Mouse (Mus musculus) thymus, postnatal 4 days (tissue): Measurements from ENCODE around the gene Angptl7.
A peak's percentile ranks its signal among the peaks of the same experiment; 100 is the strongest.

Experiments used
- DNase-seq: peaks from one replicate; pipeline ENCODE4 v3.0.0; 2021

The Angptl7 gene

DNA sequence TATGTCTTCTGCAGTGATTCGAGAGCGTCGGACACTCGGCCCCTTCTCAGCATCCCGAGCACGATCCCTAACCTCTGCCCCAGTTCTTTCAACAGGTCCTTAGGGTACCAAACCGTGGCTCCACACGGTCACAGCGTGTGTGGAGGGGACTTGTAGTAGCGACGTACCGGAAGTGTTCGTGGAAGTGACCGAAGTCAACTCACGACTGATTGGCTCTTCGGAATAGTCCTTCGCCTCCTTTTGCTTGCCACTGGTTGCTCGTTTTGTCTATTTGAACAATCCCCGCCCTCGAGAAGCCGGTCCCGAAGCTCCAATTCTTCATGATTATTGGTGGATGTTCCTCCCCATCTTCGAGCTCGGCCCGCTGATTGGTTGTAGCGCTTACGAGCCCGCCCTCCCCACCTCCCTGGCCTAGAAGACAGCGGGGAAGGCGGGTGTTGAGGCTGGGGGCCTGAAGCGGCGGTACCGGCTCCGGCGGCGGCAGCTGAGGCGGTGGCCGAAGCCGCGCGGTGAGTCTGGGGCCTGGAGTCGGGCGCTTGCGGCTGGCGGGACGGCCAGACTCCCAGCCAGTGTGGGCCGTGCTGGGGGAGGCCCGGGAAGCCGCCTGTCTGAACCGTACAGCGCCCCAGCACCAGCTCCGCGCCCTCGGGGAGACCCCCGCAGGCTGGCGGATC is 51.9 kb downstream of the Angptl7 start, which contains the start of gene Mtor:
Mtor (plus strand) TSS at position 433 of the 674 bp plus-strand sequence.
- DNase-seq, result peak; percentile 95
